Mouse (Mus musculus) heart, embryonic 10.5 days (tissue): Measurements from ENCODE around the gene Abhd17a. TPM values are rescaled to one million over a fixed set of nuclear protein-coding genes. Genes with fewer than 3 reads are reported as not detected.
A peak's percentile ranks its signal among the peaks of the same experiment; 100 is the strongest.

Source experiments
- DNase-seq: peaks from one replicate; pipeline ENCODE4 v3.0.0-alpha.2; 2017; ENCODE audit warnings: low spot score
- H3K27ac ChIP-seq: fragments of 300-500 bp; sonication (generic); 2 replicates; pipeline ENCODE4 v1.5.1; 2016; ENCODE audit warnings: mild to moderate bottlenecking
- H3K27me3 ChIP-seq: fragments of 300-500 bp; sonication (generic); 2 replicates; pipeline ENCODE4 v1.6.1; 2016; ENCODE audit warnings: mild to moderate bottlenecking; ENCODE audit not compliant: poor library complexity, insufficient read depth, severe bottlenecking
- H3K36me3 ChIP-seq: fragments of 300-500 bp; sonication (generic); 2 replicates; pipeline ENCODE4 v1.6.1; 2016; ENCODE audit warnings: mild to moderate bottlenecking, moderate library complexity
- H3K4me1 ChIP-seq: fragments of 300-500 bp; sonication (generic); 2 replicates; pipeline ENCODE4 v1.6.1; 2016; ENCODE audit warnings: mild to moderate bottlenecking
- H3K4me3 ChIP-seq: fragments of 300-500 bp; sonication (generic); 2 replicates; pipeline ENCODE4 v1.5.1; 2016; ENCODE audit warnings: mild to moderate bottlenecking, moderate library complexity
- H3K9me3 ChIP-seq: fragments of 300-500 bp; sonication (generic); 2 replicates; pipeline ENCODE4 v1.6.1; 2016; ENCODE audit warnings: mild to moderate bottlenecking, moderate library complexity
- WGBS: fragments of 180-500 bp; shearing (Covaris S2); methylation state at CpG from one replicate; pipeline ENCODE4 v1.1.7; 2016; 5-methylcytosine and 5-hydroxymethylcytosine counted together
- microRNA-seq: library from miRNA; unstranded; fragments of <30 nt; microRNA quantifications from one replicate; pipeline ENCODE4, GENCODE M21; 2017
- polyA plus RNA-seq: library from polyadenylated mRNA; unstranded; fragments of >200 nt; fragmentation: Nextera tagmentation; extraction: Ambion mirVana; gene quantifications from 2 replicates; pipeline ENCODE4 v1.2.1, GENCODE M21; 2016

Gene Abhd17a
- polyA plus RNA-seq, 1 experiment from 2014 or later = 120 TPM

DNA sequence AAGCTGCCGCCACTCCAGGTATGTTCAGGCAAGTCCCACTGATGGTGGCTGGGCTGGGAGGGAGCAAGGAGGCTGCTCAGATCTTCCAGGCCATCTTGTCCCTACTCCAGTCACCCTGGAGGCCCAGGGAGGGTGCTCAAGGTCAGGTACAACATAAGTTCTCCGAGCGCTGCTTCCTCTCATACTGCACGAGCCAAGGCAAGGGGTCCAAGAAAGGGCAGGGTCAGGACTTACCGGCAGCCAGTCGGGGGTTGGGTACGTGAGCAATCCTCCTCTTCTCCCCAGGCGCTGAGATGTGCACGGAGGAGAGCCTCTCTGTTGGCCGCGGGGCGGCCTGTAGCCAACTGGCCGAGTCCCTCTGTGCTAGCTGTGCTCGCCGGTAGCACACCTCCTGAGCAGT lies 42.6 kb downstream of the Abhd17a start:
- H3K4me1 ChIP-seq = peaks cover 32% of the 10 kb centered on the region
- no peaks in the 10 kb centered on the region for H3K27me3 ChIP-seq
- peak overlapping the region; percentile 29; the same call in 1 of the 2 replicates for H3K27ac ChIP-seq
- H3K9me3 ChIP-seq = no peaks in the 10 kb centered on the region
- H3K4me3 ChIP-seq = no peak overlapping the region
- peaks cover 87% of the 10 kb centered on the region for H3K36me3 ChIP-seq
- WGBS = 86% methylated on average over 15 of the region's 15 CpGs
- DNase-seq = no peak

- DNase-seq = no peak
- Histone ChIP-seq H3K9me3 (no peaks in the 10 kb centered on the region), H3K27ac (no peak overlapping the region), H3K4me3 (no peak overlapping the region), H3K36me3 (peaks cover 93% of the 10 kb centered on the region), H3K4me1 (peaks cover 28% of the 10 kb centered on the region), H3K27me3 (no peaks in the 10 kb centered on the region)
- 90% methylated on average over 4 of the region's 4 CpGs for WGBS
Observed at GRCm38 (mm10) chr10:80546945-80547344, 43.2 kb downstream of the Abhd17a start.

DNA sequence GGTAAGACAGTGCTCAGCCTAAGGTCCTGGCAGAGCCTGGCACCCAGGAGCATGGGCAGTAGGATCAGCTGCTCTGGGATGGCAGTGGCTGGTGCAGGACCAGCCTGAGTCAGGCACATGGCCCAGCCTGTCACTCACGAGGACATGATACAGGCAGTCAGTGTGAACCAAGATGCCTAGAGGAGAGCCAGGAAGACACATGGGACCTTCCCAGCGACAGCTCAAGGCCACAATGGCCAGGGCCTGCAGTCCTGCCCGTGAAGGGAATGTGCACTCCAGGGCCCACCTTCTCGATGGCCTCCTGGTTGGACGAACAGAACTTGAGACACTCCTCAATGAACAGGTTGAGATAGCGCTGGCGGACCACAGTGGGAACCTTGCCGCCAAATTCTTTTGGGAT lies 44.6 kb downstream of the Abhd17a start:
- 89% methylated on average over 8 of the region's 8 CpGs for WGBS
- DNase-seq = no peak
- H3K27ac ChIP-seq = no peak overlapping the region
- H3K36me3 ChIP-seq = peaks cover 97% of the 10 kb centered on the region
- no peaks in the 10 kb centered on the region for H3K27me3 ChIP-seq
- peaks cover 38% of the 10 kb centered on the region for H3K4me1 ChIP-seq
- no peak overlapping the region for H3K4me3 ChIP-seq
- no peaks in the 10 kb centered on the region for H3K9me3 ChIP-seq

DNA sequence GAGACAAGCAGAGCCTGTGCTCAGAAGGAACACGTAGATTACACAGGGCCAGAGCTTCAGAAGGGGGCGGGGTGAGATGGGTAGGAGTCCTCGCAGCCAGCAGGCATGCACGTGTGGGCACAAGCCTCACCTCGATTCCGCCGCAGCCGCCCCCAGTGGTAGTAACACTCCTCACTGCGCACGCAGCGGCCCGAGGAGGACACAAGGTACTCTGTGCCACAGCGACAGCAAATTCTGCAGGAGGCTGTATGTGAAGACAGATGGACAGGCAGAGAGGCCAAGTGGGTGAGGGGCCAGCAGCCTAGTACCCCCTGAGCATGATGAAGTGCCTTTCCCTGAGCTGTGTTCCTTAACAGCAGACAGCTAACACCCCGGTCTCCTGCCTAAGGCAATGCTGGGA lies 46.3 kb downstream of the Abhd17a start:
- Histone ChIP-seq H3K9me3 (no peaks in the 10 kb centered on the region), H3K27me3 (0 out of 2 replicates have a peak, but pooled peaks cover 2% of the 10 kb centered on the region), H3K4me3 (no peak overlapping the region), H3K36me3 (peaks cover 80% of the 10 kb centered on the region), H3K27ac (no peak overlapping the region), H3K4me1 (peaks cover 43% of the 10 kb centered on the region)
- WGBS = 95% methylated on average over 14 of the region's 14 CpGs
- DNase-seq = no peak

- H3K4me1 ChIP-seq = peaks cover 47% of the 10 kb centered on the region
- peaks cover 36% of the 10 kb centered on the region for H3K36me3 ChIP-seq
- H3K4me3 ChIP-seq = 0 out of 2 replicates have a peak overlapping the region, but pooled peaks have one; percentile 3
- 11% methylated on average over 5 of the region's 5 CpGs for WGBS
- H3K9me3 ChIP-seq = no peaks in the 10 kb centered on the region
- H3K27me3 ChIP-seq = peaks cover 41% of the 10 kb centered on the region
- DNase-seq = no peak
- peak overlapping the region; percentile 83; the same call in 1 of the 2 replicates for H3K27ac ChIP-seq
Observed at GRCm38 (mm10) chr10:80539493-80539892, 50.6 kb downstream of the Abhd17a start.

GRCm38 (mm10) chr10:80538710-80539394 lies 51.3 kb downstream of the Abhd17a start, which contains the start of gene Atp8b3:
Gene Atp8b3 (minus strand): TSS chr10:80539124.
- Histone ChIP-seq H3K27me3 (peaks cover 47% of the 10 kb centered on the region), H3K9me3 (no peaks in the 10 kb centered on the region), H3K4me1 (peaks cover 54% of the 10 kb centered on the region), H3K36me3 (peaks cover 30% of the 10 kb centered on the region), H3K27ac (peak within 1 kb of the TSS; percentile 83), H3K4me3 (peak within 1 kb of the TSS; percentile 57)
- DNase-seq = peak; percentile 96
- WGBS = 3% methylated on average over 30 of the region's 30 CpGs

- Histone ChIP-seq H3K27me3 (peaks cover 47% of the 10 kb centered on the region), H3K4me1 (peaks cover 59% of the 10 kb centered on the region), H3K9me3 (no peaks in the 10 kb centered on the region), H3K27ac (no peak overlapping the region), H3K4me3 (no peak overlapping the region), H3K36me3 (peaks cover 23% of the 10 kb centered on the region)
- no peak for DNase-seq
- WGBS = 58% methylated on average over 5 of the region's 5 CpGs
Observed at GRCm38 (mm10) chr10:80538180-80538579, 52.0 kb downstream of the Abhd17a start.

DNA sequence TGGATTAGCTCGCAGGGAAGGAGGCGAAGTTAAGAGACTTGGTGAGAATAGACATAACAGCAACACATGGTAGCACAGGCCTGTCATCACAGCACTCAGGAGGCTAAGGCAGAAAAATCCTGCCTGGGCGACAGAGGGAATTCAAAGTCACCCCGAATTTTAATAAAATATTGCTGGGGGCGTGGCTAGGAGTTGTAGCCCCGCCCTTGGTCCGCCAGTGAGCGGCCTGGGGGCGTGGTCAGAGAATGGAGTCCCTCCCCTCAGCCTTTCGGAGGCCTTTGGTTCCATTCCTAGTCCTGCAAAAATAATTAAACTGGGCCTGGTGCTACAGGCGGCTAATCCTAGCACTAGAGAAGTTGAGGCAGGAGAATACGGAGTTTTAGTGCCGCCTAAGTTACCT lies 54.4 kb downstream of the Abhd17a start:
- H3K9me3 ChIP-seq = no peaks in the 10 kb centered on the region
- no peak overlapping the region for H3K27ac ChIP-seq
- WGBS = 9% methylated on average over 13 of the region's 13 CpGs
- H3K4me3 ChIP-seq = peak overlapping the region; percentile 37
- DNase-seq = no peak
- H3K4me1 ChIP-seq = peaks cover 53% of the 10 kb centered on the region
- no peaks in the 10 kb centered on the region for H3K36me3 ChIP-seq
- peaks cover 53% of the 10 kb centered on the region for H3K27me3 ChIP-seq

GRCm38 (mm10) chr10:80535071-80535470 lies 55.1 kb downstream of the Abhd17a start:
- peak overlapping the region; percentile 37 for H3K4me3 ChIP-seq
- WGBS = 9% methylated on average over 14 of the region's 14 CpGs
- H3K9me3 ChIP-seq = no peaks in the 10 kb centered on the region
- H3K4me1 ChIP-seq = peaks cover 46% of the 10 kb centered on the region
- H3K27ac ChIP-seq = no peak overlapping the region
- peaks cover 55% of the 10 kb centered on the region for H3K27me3 ChIP-seq
- no peaks in the 10 kb centered on the region for H3K36me3 ChIP-seq
- no peak for DNase-seq

DNA sequence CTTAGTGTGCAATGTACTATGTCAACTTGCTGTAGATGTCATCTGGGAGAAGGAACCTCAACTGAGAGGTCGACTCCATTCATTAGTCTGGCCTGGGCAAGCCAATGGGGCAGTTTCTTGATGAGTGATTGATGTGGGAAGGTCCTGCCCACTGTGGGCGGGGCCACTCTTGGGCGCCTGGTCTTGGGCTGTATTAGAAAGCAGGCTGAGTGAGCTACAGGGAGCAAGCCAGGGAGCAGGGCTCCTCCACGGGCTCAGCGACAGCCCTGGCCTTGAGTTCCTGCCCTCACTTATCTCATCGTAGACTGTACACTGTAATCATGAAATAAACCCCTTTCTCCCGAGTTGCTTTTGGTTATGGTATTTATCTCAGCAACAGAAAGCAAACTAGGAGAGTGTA lies 56.4 kb downstream of the Abhd17a start:
- no peak overlapping the region for H3K27ac ChIP-seq
- H3K4me1 ChIP-seq = peaks cover 34% of the 10 kb centered on the region
- no peak for DNase-seq
- H3K27me3 ChIP-seq = peaks cover 65% of the 10 kb centered on the region
- H3K4me3 ChIP-seq = no peak overlapping the region
- no peaks in the 10 kb centered on the region for H3K9me3 ChIP-seq
- 7% methylated on average over 7 of the region's 7 CpGs for WGBS
- H3K36me3 ChIP-seq = no peaks in the 10 kb centered on the region

Small RNA genes within 50 kb of the gene (microRNA-seq; reads per million reads assigned to microRNA genes)
- not detected for gene Mir6912

Other genes starting within 250 kb of the Abhd17a start
- 1.3 and 1.9 TPM in 2 replicates for gene Adamtsl5, start 241.9 kb downstream of the Abhd17a start, polyA plus RNA-seq
- gene Plk5, start 233.9 kb downstream of the Abhd17a start, polyA plus RNA-seq = 0.16 TPM in 1 of 2 replicates, not detected in the other
- 2.1 and 5.0 TPM in 2 replicates for gene Mex3d, start 202.7 kb downstream of the Abhd17a start, polyA plus RNA-seq
- gene Mbd3, start 190.8 kb downstream of the Abhd17a start, polyA plus RNA-seq = 237 and 315 TPM in 2 replicates
- 973 and 1,195 TPM in 2 replicates for gene Uqcr11, start 183.5 kb downstream of the Abhd17a start, polyA plus RNA-seq
- 80.6 and 140 TPM in 2 replicates for gene Tcf3, start 156.7 kb downstream of the Abhd17a start, polyA plus RNA-seq
- gene Onecut3, start 95.5 kb downstream of the Abhd17a start, polyA plus RNA-seq = 0.44 TPM in 1 of 2 replicates, not detected in the other
- gene Atp8b3, start 51.2 kb downstream of the Abhd17a start, polyA plus RNA-seq = 0.31 and 0.32 TPM in 2 replicates
- gene Rexo1, start 28.8 kb downstream of the Abhd17a start, polyA plus RNA-seq = 25.1 and 26.9 TPM in 2 replicates
- 7.9 and 8.1 TPM in 2 replicates for gene Klf16, start 13.0 kb downstream of the Abhd17a start, polyA plus RNA-seq
- 97.4 and 97.9 TPM in 2 replicates for gene Scamp4, start 12.5 kb upstream of the Abhd17a start, polyA plus RNA-seq
- gene Adat3, start 12.5 kb upstream of the Abhd17a start, polyA plus RNA-seq = 5.8 and 9.3 TPM in 2 replicates
- 3.1 and 3.5 TPM in 2 replicates for gene Gm49322, start 15.7 kb upstream of the Abhd17a start, polyA plus RNA-seq
- gene Csnk1g2, start 32.5 kb upstream of the Abhd17a start, polyA plus RNA-seq = 110 and 150 TPM in 2 replicates
- 59.0 and 69.9 TPM in 2 replicates for gene Btbd2, start 66.7 kb upstream of the Abhd17a start, polyA plus RNA-seq
- 90.8 and 92.0 TPM in 2 replicates for gene Mknk2, start 87.8 kb upstream of the Abhd17a start, polyA plus RNA-seq
- gene Mob3a, start 111.6 kb upstream of the Abhd17a start, polyA plus RNA-seq = 54.8 and 56.8 TPM in 2 replicates
- gene Izumo4, start 111.8 kb upstream of the Abhd17a start, polyA plus RNA-seq = 12.8 and 14.4 TPM in 2 replicates
- gene Ap3d1, start 151.9 kb upstream of the Abhd17a start, polyA plus RNA-seq = 53.1 and 60.4 TPM in 2 replicates
- 25.6 and 26.1 TPM in 2 replicates for gene Dot1l, start 164.9 kb upstream of the Abhd17a start, polyA plus RNA-seq
- 70.6 and 84.1 TPM in 2 replicates for gene Sf3a2, start 207.9 kb upstream of the Abhd17a start, polyA plus RNA-seq
- 116 and 151 TPM in 2 replicates for gene Plekhj1, start 208.3 kb upstream of the Abhd17a start, polyA plus RNA-seq
- not detected in 2 replicates for gene Amh, start 214.9 kb upstream of the Abhd17a start, polyA plus RNA-seq
- gene Jsrp1, start 223.2 kb upstream of the Abhd17a start, polyA plus RNA-seq = 7.9 and 8.8 TPM in 2 replicates
- gene Oaz1, start 236.3 kb upstream of the Abhd17a start, polyA plus RNA-seq = 2,064 and 2,176 TPM in 2 replicates